Mouse (Mus musculus): ENCODE results near the gene Adgrl3.

The Adgrl3 gene

GRCm38 (mm10) chr5:81077031-81077430 is 57.1 kb downstream of the Adgrl3 start:
- no peak for DNase-seq

DNA sequence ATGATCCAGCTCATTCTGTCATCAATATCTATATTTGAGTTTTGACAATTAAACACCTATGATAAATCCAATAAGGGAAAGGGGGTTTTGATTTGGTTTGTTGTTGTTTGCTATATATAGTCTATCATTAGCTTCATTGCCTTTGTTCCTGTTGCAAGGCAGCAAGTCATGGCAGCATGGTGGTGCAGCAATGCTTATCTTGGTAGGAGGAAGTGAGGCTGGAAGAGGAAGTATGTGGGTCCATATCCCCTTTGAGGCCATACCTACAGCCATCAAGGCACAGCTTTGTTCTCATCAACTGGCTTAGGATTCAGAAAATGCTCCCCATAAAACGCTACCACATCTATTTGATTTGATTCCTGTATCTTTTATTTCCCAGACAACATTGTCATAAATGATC is 58.1 kb downstream of the Adgrl3 start:
- DNase-seq, result no peak

DNA sequence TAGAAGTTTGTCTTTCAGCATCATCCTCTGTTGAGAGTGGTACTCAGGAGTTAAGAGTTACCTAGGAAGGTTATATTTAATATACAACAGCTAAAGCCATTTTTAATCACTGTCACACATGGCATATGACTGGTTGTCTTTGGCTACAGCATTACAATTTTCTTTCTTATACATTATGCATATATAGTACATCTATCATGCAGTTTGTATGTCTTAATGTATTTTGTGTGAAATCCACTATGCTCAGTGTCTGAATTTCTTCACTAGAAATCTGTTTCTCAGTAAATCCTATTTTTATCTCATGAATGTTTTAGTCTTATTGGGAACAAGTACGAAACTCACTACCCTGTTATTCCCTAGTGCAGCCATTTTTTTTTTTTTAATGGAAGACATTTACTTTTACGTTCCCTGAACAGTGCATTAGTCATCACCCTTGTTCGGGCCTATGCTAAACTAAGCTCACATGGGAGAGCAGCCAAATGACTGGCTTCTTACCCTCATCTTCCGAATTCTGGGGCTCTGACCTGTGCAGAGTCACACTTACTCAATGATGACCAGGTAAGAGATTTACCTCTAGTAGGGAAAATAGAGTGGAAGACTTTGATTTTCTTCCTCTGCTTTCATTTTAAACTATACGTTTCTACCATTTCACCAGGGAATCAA is 63.9 kb downstream of the Adgrl3 start:
- no peak for DNase-seq

GRCm38 (mm10) chr5:81085152-81085551 is 65.2 kb downstream of the Adgrl3 start:
- no peak for DNase-seq

DNA sequence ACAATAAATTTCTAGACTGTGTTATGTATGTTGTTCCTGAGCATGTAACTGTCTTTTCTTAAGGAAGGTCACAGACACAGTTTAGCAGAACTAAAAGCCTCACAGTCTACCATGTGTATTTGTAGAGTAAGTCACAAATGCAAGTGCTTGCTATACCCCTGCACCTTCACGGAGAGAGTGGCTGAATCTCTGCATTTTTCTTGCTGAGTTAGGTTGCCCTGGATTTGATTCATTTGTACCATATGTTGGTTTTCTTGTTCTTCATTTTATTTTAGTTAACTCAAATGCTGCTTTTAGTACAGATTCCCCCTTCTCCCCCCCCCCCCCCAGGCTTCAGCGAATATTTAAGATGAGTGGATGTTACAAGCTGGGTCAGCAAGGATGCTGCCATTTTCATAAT is 68.7 kb downstream of the Adgrl3 start:
- no peak for DNase-seq

- no peak for DNase-seq
Observed at GRCm38 (mm10) chr5:81094618-81095017, 74.7 kb downstream of the Adgrl3 start.

DNA sequence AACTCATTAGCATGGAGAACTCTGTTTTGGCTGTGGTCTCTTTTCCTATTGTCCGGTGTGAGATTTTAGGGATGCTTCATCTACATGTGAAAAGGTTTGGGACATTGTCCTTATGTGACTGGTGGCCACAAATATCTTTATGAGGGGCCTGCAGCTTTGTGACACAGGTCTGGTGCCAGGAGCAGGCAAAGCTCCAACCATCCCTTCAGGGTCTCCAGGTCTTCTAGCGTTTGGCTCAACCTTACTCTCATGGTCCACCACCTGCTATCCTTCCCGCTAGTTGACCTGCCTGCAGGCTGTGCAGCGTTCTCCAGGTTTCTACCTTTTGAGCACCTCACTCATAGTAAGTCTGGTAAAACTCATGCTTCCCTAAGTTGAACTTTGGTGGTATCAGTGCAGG is 77.2 kb downstream of the Adgrl3 start:
- no peak for DNase-seq

DNA sequence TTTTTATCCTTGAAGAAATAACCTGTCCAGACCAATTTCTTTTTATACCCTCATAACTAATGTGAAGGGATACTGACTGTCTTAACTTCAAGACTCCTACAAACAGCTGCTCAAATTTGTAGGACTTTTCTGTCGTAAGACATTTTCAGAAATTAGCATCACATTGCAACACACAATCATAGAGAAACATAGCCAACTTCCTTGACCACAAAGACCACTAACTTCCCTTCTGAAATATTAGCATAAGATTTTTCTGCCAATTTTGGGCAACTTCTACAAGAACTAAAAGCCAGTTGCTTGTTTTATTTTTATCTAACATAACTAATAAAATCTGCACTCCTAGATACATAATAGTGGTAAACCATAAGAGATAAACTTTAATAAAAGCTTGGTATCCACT is 87.5 kb downstream of the Adgrl3 start:
- DNase-seq, result no peak

- no peak for DNase-seq
Observed at GRCm38 (mm10) chr5:81124483-81124882, 104.5 kb downstream of the Adgrl3 start.

GRCm38 (mm10) chr5:81127639-81128038 is 107.7 kb downstream of the Adgrl3 start:
- no peak for DNase-seq

- no peak for DNase-seq
Observed at GRCm38 (mm10) chr5:81136394-81136793, 116.5 kb downstream of the Adgrl3 start.

- DNase-seq, result peak; percentile 38
Observed at GRCm38 (mm10) chr5:81155791-81156190, 135.9 kb downstream of the Adgrl3 start.

DNA sequence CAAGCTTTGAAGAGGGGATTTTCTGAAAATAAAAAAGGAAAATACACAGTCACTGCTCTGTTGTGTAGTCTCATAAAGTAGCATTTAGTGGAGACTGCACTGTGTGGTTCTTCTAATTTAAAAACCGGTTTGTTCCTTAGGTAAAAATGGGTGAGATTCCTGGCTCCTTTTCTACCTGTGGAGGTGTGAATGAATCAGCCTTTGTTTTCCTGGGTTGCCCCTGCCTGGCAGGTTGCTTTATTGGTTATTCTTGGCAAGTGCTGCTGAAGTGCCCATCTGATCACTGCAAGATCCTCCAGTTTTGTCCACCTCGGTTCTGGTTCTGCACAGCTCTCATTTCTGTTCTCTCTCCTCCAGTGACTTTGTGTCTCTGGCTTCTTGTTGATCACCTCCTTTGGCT is 136.3 kb downstream of the Adgrl3 start:
- DNase-seq, result peak; percentile 18

DNA sequence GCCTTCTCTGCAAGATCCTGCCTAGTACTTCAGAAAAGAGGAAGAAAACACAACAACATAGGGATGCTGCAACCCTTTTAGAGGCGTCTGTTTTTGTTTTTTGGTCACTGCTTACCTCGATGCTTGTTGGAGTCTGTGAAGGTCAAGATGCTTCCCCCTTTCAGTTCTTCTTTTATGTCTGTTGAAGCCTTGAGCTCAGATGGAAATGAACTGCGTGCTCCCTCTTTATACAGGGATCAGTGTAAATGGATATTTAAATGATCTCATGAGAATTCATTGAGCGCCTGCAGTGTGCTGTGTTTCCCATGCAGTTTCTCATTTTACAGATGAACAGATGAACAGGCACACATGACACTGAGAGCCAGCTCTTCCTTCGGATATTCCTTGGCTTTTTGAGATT is 136.9 kb downstream of the Adgrl3 start:
- no peak for DNase-seq

DNA sequence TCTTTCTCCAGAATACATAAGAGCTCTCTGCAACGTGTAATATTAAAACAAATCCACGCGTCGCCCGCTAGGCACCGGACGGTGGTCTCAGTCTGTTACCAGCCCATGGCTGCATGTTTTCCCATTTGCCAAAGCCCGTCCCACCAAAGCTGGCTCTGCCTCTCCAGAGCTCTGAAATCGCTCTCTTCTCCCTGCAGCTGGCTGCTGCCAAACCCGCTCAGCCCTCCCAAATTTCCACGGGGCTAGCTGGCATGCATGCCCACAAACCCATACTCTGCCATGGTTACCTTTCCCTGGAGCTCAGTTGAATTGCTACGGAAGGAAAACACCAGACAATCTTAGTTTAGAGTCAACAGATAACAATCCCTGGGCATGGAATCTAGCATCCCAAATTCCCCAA is 139.1 kb downstream of the Adgrl3 start:
- DNase-seq, result no peak

DNA sequence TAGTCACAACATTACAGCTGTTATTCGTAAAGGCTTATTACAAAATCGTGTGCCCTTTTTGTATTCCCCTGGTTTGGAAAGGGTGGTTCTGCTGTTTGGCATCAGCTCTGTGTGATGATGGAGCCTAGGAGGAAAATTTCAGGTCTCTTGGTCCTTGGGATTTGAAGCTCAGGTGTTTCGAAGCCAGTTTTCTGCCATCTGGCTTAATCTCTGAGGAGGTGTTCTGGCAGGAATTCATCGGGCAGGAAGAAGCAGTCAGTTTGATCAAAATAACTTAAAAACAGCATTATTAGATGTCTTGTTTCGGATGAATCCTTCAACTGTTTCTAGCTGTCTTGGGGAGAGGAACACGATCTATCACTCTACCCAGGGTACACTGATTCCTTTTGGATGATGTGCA is 140.5 kb downstream of the Adgrl3 start:
- no peak for DNase-seq

DNA sequence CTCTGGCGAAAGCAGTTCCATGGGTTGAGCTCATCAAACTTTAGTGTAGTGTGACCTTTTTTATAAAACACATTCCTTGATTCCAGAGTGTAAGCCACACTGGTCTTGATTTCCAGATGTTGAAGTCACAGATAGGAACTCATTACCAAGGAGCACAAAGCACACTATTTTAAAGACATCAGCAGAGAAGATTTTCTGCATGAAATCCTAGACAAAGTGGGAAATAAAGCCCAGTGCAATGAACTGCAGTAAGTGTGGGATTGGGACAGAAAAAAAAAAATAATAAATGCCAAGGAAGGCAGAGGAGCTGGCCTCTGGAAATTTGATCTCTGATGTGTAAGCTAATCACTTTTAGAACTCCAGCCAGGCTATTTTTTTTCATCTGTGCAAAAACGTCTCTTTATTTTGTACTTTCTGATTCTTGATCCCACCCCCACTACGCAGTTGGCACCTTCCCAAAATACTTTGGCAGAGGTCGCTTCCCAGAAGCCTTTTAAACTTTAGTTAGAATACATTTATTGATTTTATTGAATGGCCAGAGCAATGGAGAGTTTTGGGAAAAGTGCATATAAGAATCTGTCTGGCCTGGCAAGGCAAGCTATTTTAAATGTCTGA is 169.0 kb downstream of the Adgrl3 start:
- no peak for DNase-seq

DNA sequence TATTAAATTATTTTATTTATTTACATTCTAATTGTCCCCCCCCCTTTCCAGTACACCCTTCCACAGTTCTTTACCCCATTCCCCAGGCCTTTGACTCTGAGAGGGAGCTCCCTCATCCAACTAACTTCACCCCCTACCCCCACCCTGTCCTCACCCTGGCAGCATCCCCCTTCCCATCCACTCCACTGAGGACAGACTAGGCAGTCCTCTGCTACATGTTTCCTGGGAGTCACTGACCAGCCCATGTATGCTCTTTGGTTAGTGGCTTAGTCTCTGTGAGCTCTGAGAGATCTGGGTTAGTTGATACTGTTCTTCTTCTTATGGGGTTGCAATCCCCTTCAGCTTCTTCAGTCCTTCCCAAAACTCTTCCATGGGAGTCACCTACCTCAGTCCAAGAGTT is 180.4 kb downstream of the Adgrl3 start:
- no peak for DNase-seq

- no peak for DNase-seq
Observed at GRCm38 (mm10) chr5:81201885-81202284, 181.9 kb downstream of the Adgrl3 start.

GRCm38 (mm10) chr5:81218500-81219057 is 198.6 kb downstream of the Adgrl3 start:
- no peak for DNase-seq

GRCm38 (mm10) chr5:81224465-81224864 is 204.5 kb downstream of the Adgrl3 start:
- no peak for DNase-seq

DNA sequence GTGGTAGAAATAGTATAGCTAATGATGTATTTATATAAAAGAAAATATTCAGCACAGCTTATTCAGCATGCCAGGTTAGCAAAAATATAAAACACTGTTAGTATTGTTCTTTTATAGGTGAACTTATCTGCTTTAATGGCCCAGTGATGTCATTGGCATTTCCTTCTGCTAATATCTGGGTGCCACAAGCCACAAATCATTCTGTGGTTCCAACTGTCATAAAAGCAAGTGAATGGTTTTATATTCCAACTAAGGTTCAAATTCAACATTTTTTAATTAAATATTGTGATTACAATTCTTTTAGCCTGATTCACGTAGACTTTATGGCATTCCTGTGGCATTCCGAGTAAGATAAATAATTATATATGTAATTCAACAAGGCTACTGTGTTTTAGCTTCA is 205.5 kb downstream of the Adgrl3 start:
- no peak for DNase-seq

- no peak for DNase-seq
Observed at GRCm38 (mm10) chr5:81227256-81227655, 207.3 kb downstream of the Adgrl3 start.

DNA sequence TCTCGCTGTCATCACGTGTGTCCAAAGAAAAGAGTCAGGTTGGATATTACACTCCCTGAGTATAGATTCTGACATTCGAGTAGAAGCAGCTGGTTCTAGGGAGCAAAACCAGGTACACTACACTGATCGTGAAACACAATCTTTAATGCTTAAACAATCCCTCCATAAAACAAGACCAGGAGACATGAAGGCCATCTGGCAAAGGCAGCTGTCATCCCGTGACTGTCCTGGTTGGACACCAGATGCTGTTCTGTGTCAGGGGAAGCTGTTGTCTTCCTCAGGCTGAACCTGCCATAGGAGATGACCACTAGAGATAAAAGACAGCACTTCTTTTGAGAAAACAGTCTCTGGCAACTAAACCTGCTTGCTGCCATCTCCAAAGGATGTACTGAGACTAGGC is 228.8 kb downstream of the Adgrl3 start:
- DNase-seq, result no peak

DNA sequence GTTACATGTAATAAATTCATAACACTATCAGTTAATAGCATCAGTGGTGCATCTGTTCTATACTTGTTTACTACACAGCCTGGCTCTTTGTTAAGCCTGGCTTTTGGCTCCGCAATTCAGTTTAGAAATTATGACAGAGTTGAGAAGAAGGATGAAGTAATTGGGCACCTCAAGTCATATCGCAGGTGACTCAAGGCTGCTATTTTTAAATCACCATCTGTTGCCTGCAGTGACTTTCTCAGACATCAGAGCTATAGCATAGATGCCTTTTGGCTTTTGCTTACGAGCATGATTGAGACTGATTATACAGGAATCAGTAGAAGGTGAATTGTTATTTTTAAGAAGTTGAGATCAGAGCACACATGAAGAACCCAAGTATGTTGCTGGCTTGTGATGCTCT is 236.2 kb downstream of the Adgrl3 start:
- DNase-seq, result no peak
